Mouse (Mus musculus) layer of hippocampus, adult 11-12 months (tissue): ENCODE measurements around the gene Phlda1.

Experiments used
- DNase-seq: peaks from one replicate; pipeline ENCODE4 v3.0.0; 2022; ENCODE audit warnings: low spot score

The Phlda1 gene

DNA sequence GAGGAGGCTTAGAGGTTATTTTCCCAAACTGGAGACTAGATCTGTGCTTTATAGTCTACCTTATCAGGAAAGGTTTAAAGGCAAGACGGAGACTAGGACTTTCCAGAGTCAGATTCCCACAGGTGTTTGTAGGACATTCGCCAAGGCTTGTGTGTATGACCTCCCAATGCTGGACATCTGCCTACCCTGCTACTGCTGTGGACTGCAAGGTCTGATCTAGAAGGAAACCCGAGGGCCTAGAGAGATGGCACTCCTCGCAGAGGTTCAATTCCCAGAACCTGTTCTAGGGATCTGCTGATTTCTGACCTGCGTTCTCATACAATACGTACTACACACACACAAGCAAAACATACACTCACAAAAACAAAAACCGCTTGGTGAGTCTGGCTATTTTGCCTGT lies 680 bp upstream of the Phlda1 start:
- no peak for DNase-seq

DNA sequence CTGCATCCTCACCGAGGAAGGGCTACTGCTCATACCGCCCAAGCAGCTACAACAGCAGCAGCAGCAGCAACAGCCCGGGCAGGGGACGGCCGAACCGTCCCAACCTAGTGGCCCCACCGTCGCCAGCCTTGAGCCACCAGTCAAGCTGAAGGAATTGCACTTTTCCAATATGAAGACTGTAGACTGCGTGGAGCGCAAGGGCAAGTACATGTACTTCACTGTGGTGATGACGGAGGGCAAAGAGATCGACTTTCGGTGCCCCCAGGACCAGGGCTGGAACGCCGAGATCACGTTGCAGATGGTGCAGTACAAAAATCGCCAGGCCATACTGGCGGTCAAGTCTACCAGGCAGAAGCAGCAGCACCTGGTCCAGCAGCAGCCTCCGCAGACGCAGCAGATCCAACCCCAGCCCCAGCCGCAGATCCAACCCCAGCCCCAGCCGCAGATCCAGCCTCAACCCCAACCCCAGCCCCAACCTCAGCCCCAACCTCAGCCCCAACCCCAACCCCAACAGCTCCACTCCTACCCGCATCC lies 907 bp downstream of the Phlda1 start:
- no peak for DNase-seq

DNA sequence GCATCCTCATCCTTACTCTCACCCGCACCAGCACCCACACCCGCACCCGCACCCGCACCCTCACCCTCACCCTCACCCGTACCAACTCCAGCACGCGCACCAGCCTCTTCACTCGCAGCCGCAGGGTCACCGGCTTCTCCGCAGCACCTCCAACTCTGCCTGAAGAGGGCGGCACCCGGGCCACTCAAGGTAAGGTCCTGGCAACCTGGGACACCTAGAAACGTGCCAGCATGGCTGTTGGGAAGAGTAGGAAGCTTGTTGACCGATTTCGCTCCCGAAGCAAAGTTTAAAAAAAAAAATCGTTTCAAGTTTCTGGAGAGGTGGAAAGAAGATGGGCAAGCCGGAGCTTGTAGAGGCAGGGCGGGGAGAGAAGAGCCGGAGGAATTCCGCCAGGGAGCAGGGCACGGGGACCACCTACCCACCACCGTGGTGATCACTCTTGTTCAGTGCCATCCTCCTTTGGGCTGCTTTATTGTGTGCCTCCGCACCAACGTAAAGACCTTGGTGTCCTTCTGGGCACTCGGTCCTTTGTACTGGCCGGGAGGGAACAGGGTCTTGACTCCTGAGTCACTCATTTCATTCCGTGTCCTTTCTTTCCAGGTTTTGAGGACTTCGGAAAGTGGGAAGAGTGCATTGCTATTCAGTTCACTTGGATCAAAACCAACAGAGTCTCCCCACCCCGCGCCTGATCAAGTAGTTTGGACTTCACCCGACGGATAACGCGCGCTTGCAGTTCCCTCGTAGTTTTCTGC lies 1.6 kb downstream of the Phlda1 start:
- DNase-seq: peak; percentile 46

DNA sequence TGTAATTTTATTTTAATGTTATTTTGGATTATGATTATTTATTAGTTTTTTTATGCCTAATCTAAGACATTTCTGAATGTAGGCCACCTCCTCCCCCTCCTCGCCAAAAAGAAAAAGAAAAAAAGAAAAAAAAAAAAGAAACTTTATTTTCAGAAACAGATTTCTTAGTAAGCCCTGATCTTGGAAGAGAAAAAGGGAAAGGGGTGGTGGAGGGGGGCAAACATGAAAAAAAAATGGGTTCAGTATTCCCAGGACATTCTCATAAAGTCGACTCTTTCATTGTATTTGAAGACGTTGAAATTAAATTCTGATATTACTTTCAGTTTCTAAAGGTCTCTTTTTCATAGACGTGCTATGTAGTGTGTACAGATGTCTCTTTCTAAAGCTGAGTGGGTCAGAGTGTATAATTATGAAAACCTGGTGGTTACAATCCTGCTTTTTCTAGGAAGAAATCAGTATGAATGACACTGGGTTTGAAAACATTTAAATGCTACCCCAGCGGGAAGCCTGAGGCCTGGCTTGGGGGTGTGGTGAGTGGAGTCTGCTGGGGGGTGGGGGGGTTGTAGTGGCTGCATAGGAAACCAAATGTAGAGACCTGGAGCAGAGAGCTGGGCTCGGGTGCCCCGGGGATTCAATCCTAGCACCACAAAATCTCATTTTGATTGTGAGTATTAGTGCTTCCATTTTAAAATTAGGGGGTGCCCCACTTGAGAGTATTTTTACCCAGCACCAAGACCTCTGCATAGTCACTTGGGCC lies 2.4 kb downstream of the Phlda1 start:
- no peak for DNase-seq

DNA sequence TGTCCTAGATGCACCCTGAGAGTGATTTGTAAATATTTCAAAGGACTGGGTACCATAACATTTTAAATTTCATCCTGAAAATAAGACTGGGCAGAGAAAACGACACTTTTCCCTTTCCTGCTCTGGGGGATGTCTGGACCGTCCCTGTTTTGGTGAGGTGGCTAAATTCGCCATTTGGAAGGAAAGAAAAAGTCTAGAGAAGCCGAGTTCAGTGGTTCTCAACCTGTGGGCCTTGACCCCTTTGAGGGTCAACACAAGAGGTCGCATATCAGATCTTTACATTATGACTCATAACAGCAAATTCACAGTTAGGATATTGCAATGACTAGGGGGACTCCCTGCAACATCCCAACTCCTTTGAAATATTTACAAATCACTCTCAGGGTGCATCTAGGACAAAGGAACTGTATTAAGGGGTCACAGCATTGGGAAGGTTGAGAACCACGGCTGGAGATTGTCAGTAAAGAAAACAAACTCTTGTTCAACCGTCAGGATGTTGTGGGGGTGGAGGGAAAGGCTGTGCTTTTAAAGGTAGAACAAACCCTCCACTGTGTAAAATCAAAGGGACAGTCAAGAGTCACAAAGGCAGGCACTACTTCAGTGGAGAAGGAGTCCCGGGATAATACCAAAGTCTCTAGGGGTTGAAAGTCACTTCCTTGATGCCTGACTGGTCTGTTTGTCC lies 3.2 kb downstream of the Phlda1 start:
- no peak for DNase-seq

DNA sequence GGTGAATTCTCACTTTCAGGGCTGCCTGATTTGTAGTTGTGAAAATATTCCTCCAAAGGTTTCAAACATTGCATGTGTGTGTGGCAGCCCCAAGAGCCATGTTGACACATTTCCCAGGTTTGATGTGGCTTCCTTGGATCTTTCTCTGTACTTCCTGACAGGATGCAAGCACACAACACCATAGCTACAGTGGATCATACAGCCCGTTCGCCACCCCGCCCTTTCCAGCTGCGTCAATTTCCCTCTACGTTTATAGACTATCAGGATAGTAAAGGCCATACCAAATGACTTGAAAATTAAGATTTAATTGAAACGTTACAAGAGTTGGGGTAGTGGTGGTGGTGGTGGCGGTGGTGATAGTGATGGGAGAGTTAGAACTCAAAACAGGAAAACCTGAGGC lies 3.9 kb downstream of the Phlda1 start:
- no peak for DNase-seq

DNA sequence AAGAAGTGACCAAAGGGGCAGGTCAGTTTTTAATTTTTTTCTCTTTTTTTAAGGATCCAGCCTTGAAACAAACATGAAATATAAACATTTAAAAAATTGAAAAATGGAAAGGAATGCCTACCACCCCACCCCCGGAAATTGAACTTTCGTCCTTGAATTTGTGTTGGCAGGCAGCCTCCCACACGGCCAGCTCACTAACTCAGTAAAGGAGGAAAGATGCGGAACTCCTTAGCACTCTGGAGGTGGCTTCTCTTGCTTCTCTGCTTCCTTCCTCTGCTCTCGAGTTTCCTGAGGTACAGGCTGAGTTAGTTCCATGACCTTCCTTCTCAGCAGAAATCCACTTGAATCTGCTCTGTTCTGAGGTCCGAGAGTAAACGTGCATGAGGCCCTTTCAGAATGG lies 4.7 kb downstream of the Phlda1 start:
- no peak for DNase-seq

DNA sequence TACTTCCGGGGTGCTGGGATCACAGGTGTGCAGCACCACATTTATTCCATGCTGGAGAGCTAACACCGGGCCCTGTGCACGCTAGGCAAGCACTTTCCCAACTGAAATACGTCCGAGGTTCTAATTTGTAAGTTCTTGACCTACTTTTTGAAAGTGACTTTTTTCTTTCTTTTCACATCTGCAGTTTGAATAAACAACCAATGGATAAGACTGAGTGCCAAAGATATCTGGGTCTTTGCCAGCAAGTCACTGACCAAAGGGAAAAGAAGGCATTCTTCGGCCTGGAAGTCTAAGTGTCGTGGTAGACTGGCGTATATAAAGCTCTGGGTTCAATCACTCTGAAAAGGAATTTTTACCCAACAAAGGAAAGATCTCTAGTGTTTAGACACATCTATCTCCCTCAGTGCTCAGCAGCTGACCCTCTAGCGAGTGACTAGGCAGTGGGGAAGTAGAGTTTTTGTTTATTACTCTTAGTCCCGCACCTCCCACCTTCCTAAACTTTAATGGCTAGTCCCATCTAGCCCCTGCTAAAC lies 6.0 kb downstream of the Phlda1 start:
- DNase-seq: no peak

DNA sequence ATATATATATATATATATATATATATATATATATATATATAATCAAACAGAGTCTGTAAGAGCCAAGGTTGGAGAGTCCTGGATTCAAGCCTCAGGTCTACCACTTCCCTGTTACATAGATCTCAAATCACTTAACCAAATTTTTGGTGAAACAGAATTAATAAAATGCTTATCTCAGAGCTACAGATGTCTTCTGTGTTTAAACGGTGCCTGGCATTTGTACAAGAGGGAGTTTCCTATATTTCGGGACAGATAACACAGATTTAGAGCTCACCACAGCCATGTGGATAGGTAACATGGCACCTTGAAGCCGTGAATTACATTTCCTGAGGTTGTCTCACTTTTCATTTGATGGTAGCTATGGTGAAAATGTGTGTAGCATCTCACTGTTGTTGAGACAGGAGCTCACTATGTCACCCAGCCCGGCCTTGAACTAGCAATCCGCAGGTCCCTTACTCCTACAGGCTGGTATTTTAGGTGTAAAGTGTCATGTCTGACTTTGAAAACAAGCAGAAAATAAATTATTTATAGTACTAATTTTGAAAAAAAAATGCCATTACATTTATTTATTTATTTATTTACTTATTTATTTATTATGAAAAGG lies 8.3 kb downstream of the Phlda1 start:
- no peak for DNase-seq

DNA sequence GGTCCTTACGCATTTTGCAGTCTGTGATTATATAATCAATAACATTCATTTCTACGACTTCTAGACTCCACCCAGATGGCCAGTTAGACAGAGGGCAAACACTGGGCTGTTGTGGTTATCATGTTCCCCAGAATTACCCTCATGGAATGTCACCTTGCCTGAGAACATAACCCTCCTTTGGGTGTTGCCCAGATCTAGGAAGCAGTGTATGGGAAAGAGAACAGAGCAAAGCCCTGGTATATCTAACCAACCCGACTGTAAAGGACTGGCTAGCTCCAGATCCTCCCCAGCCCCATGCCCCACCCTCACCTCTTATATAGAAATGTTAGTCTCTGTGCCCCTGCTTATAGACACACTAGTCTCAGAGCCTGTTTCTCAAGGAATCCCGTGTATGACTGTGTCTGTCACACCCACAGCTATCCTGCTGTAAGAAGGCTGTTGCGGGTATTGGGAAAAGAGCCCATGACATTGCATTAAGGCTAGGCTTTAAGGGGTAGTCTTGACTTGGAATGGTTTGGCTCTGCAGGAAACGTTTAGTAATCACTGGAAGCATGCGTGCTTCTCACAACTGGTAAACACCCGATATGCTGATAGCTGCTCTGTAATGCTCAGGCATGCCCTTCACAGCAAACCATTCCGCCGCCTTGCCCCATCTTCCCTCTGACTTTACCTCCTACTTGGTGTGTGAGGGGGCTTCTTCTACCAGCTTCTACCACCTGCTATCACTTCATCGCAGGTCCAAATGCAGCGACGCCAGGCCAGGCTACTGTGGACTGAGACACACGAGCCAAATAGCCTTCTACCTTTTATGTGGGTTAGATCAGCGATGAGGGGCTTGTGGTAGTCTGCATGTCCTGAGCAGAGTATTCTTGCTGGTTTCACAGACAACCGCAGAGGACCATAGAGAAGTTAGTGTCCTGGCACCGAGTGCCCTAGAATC lies 9.3 kb downstream of the Phlda1 start:
- DNase-seq: no peak

DNA sequence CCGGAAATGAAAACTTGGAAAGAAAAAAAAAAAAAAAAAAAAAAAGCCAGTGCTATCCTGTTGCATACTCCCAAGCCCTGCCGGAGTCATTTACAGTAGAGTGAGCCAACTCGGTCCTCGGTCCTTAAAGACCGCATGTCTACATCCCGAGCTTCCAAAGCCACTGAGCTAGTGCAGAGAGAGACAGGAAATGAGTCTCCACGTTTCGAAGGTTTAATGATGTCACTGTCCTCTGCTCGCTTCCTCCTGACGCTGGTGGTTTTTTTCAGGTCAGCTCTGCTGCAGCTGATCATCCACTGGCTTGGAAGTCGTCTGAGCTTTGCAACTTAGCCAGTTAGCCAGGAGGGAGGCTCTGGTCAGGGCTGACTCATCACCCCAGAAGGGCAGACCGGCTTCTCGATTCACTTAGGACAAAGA lies 10.1 kb downstream of the Phlda1 start:
- no peak for DNase-seq

DNA sequence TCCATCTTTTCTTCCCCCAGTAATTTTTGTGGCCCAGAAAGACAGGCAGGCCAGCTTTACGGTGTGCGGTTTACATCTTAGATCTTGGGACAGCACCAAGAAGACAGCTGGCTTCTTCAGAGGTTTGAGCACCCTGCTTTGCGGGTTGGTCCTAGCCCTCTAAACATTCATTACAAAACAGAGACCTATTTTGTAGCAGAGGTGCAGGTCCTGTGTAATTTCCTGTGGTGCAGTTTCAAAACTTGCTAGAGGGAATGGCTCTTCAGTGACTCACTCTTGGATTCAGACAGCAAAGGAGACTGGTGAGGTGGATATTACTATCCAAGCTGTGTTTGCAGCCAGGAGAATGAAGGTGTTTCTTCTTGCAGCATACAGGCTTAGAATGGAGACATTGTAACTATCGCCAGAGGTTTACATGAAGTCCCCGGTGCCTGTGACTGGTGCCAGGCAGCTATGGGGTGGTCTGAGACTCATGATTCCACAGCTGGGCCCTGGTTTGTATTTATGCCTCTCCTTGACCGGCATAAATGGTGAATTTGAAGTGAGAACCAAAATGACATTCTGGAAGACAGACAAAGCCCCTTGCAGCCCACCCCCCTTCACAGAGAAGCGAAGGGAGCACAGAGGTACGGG lies 10.8 kb downstream of the Phlda1 start:
- DNase-seq: no peak

DNA sequence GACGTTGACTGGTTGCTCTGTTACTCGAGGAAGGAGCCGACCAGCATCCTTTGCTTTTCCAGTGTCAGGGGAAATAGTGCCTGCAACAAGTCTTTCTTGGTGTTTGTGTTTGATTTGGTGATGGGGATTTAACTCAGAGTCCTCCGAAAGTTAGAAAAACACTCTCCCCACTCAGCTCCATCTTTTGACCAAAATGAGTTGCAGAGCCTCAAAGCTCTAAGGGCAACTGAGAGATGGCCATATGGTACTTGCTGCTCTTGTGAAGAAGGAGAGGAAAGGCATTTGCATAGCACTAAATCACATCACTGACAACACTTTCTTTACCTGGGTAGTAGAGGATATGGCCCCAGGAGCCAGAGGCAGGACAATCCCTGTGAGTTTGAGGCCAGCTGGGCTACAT lies 12.3 kb downstream of the Phlda1 start:
- no peak for DNase-seq

DNA sequence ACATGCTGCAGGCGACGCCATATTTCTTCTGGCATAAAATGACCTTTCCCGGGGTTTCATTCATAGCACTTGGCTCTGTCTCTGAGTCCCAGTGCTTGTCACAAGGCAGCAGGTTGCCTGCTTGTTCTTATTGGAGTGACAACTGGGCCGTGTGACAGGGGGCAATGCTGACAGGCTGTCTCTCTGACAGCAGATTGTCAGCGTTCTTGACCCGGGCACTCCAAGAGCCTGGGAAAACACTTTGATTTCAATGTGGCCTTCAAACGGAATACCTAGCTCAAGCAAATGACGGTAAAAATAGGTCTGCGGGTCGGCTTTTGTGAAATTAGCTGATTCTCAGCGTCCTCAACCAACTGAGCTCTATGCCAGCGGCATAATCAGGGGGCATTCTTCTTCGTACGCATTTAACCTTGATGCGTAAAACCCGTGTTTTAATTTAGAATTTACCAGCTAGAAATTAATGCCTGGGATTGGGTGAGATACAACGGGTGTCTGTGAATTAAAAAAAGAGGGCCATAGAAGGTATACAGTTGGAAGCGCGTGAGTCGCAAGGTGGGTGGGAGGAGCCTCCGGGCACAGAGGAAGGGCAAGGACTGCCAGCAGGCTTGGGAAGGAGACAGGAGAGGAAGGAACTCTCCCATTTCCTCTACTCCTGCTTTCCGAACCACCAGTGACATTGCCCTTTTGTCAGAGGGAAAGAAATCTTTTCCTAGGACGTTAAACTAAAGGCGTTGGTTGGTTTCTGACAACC lies 13.7 kb downstream of the Phlda1 start:
- DNase-seq: no peak

DNA sequence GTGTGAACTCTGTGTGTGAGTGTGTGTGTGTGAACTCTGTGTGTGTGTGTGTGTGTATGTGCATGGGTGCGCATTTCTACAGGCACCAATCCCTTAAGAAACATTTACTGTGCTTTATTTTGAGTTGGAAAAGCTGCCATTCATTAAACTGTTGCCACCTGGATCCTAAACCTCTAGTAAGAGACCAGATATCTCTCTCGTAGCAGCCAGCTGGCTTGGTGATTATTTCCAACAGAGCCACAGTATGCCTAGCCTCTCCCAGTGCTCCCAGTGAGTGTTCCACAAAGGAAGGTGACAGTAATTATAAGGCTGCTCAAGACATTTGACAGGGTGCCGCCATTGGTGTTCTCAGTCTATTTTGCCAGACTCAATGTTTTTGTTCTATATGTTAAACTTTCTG lies 14.5 kb downstream of the Phlda1 start:
- DNase-seq: no peak

DNA sequence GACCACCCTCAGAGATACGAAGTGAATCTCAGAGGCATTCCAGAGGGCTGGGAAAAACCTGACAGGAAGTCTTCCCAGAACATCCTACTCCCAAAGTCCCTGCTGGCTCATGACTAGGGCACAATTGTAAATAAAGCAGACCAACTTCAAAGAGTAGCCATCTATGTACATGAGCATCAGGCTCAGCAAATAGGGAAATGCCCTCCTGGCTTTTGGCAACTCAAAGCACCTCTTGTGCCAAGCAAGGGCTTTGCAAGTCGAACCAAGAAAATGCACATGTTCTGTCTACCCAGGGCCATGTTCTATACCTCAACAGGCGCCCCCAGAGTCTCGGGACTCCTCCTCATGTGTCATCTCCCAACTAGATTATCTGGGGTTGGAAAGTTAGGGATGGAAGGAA lies 15.6 kb downstream of the Phlda1 start:
- DNase-seq: no peak

DNA sequence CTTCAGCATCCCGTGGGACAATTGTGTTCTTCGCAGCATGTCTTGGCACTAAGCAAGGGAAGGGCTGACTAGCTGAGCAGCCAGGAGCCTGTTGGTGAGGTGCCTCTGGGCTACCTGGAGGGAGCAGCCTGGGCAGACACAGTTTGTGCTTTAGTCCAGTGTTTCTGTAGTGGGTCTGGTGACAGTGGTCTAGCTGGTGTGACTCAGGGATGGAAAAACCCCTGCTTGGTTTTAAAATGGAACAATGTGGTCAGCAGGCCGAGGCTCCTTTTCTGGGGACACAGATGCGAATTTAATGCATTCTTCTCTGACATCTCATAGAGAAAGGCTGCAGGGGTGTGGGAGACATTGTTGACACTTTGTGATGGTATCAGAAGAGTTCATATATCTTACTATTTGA lies 16.1 kb downstream of the Phlda1 start:
- DNase-seq: no peak

DNA sequence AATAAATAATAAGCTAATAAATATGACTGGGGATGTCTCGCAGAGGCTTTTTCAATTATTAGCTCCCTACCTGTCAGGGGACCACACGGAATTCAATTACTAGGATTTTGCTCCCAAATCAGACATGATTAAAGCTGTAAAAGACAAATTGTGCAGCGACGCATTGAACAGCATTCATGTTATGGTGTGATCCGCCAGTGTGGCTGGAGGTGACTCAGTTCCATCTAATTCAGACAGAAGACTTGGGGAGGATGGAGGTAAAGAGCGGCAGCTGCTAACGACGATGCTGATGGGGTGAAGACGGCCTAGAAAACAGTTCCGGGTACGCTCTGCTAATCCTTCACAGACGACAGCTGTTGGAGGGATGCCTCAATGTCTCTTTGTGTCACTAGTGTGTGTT lies 17.8 kb downstream of the Phlda1 start:
- DNase-seq: no peak

DNA sequence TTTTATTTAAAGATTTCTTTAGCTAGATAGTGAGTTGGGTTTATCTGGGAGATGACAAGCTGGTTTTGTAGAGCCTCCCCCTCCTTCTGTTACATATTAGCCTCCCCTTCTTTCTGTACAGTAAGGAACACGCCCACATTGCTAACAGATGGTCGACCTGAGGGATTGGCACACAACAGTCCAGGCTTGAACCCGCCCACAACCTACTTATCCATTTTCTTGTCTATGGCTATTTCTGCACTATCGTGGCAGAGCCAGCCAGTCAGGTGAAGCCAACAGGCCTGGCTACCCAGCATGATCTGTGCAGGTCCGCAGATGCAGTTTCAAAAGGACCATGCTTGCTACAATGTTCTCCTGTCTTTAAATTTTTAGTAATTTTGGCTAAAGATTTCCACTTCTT lies 21.0 kb downstream of the Phlda1 start:
- DNase-seq: no peak

DNA sequence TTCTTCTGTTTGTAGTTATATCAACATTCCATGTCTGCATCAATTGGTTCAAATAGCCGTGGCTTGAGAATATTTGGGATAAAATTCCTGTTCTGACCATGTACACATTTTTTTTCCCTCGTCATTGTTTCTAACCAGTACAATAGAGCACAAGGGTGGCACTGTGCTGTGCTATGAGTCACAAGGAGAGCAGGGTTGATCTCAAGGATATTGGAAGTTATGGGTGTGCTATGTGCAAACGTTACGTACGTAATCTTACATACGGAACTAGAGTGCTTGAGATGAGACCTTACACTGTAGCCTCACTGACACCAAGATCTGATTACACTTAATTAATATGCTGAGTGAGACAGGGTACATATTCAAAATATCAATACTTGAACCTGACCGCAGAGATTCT lies 21.5 kb downstream of the Phlda1 start:
- no peak for DNase-seq
